Mouse (Mus musculus) intestine, embryonic 15.5 days (tissue): ENCODE results near the gene Cage1. TPM values are rescaled to one million over a fixed set of nuclear protein-coding genes. Genes with fewer than 3 reads are reported as not detected.

Experiments
- ATAC-seq: fragments of 200-750 bp; cut with Nextera tagmentation; 2 replicates; pipeline ENCODE4 v1.8.0; 2017; ENCODE audit warnings: moderate TSS enrichment, moderate library complexity
- H3K27ac ChIP-seq: fragments of 300-500 bp; sonication (generic); 2 replicates; pipeline ENCODE4 v1.5.1; 2015; ENCODE audit warnings: mild to moderate bottlenecking, inconsistent platforms
- H3K27me3 ChIP-seq: fragments of 300-500 bp; sonication (generic); replicated peaks from 2 replicates; pipeline ENCODE4 v1.6.1; 2015; ENCODE audit warnings: inconsistent platforms
- H3K36me3 ChIP-seq: fragments of 300-500 bp; sonication (generic); 2 replicates; pipeline ENCODE4 v1.6.1; 2015; ENCODE audit warnings: inconsistent platforms
- H3K4me1 ChIP-seq: fragments of 300-500 bp; sonication (generic); replicated peaks from 2 replicates; pipeline ENCODE4 v1.6.1; 2015; ENCODE audit warnings: inconsistent platforms
- H3K4me2 ChIP-seq: fragments of 300-500 bp; sonication (generic); replicated peaks from 2 replicates; pipeline ENCODE4 v1.6.1; 2015; ENCODE audit warnings: mild to moderate bottlenecking, inconsistent platforms
- H3K4me3 ChIP-seq: fragments of 300-500 bp; sonication (generic); replicated peaks from 2 replicates; pipeline ENCODE4 v1.5.1; 2015; ENCODE audit warnings: inconsistent platforms
- H3K9ac ChIP-seq: fragments of 300-500 bp; sonication (generic); 2 replicates; pipeline ENCODE4 v1.6.1; 2015; ENCODE audit warnings: inconsistent platforms
- H3K9me3 ChIP-seq: fragments of 300-500 bp; sonication (generic); 2 replicates; pipeline ENCODE4 v1.6.1; 2016; ENCODE audit warnings: inconsistent platforms
- WGBS: fragments of 180-500 bp; shearing (Covaris S2); methylation state at CpG from one replicate; pipeline ENCODE4 v1.1.7; 2015; 5-methylcytosine and 5-hydroxymethylcytosine counted together
- polyA plus RNA-seq: library from polyadenylated mRNA; unstranded; fragments of >200 nt; fragmentation: Nextera tagmentation; extraction: Ambion mirVana; gene quantifications from 2 replicates; pipeline ENCODE4 v1.2.1, GENCODE M21; 2015

Gene Cage1
- polyA plus RNA-seq, 1 experiment from 2014 or later: 0.89 TPM

DNA sequence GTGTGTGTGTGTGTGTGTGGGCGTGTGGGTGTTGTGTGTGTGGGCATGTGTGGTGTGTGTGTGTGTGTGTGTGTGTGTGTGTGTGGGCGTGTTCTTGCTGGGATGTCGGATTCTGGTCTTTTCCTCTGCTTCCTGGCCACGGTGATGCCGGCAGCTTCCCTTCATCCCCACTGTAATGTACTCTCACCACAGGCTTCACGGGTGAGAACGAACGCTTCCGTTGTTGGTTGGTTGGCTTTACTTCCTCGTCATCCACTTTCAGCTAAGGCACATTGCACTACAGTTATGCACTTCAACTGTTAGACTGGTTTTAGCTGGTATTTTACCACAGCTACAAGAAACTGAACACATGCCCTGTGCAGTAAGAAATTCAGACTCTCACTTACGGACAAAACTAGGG lies 25.8 kb upstream of the Cage1 start:
- Histone ChIP-seq H3K9ac (no peak overlapping the region), H3K4me1 (no peaks in the 10 kb centered on the region), H3K4me3 (no peak overlapping the region), H3K27me3 (no peaks in the 10 kb centered on the region), H3K4me2 (no peak overlapping the region), H3K9me3 (no peaks in the 10 kb centered on the region), H3K27ac (no peak overlapping the region), H3K36me3 (peaks cover 8% of the 10 kb centered on the region)
- no peak for ATAC-seq
- WGBS: 91% methylated on average over 11 of the region's 11 CpGs

GRCm38 (mm10) chr13:38049888-38050287 lies 13.0 kb upstream of the Cage1 start:
- no peaks in the 10 kb centered on the region for H3K4me1 ChIP-seq
- 82% methylated on average over 3 of the region's 3 CpGs for WGBS
- H3K36me3 ChIP-seq: peaks cover 47% of the 10 kb centered on the region
- no peak for ATAC-seq
- no peaks in the 10 kb centered on the region for H3K9me3 ChIP-seq
- H3K4me3 ChIP-seq: no peak overlapping the region
- H3K4me2 ChIP-seq: no peak overlapping the region
- no peaks in the 10 kb centered on the region for H3K27me3 ChIP-seq
- no peak overlapping the region for H3K9ac ChIP-seq
- no peak overlapping the region for H3K27ac ChIP-seq

- 33% methylated on average over 12 of the region's 12 CpGs for WGBS
- peak overlapping the region; percentile 78 for H3K4me3 ChIP-seq
- H3K9ac ChIP-seq: peak overlapping the region; percentile 84
- H3K27me3 ChIP-seq: no peaks in the 10 kb centered on the region
- peak overlapping the region; percentile 69 for H3K4me2 ChIP-seq
- H3K9me3 ChIP-seq: no peaks in the 10 kb centered on the region
- H3K36me3 ChIP-seq: peaks cover 13% of the 10 kb centered on the region
- H3K4me1 ChIP-seq: no peaks in the 10 kb centered on the region
- H3K27ac ChIP-seq: no peak overlapping the region
- no peak for ATAC-seq
These were observed 942 bp upstream of the Cage1 start for GRCm38 (mm10) chr13:38037811-38038210.

DNA sequence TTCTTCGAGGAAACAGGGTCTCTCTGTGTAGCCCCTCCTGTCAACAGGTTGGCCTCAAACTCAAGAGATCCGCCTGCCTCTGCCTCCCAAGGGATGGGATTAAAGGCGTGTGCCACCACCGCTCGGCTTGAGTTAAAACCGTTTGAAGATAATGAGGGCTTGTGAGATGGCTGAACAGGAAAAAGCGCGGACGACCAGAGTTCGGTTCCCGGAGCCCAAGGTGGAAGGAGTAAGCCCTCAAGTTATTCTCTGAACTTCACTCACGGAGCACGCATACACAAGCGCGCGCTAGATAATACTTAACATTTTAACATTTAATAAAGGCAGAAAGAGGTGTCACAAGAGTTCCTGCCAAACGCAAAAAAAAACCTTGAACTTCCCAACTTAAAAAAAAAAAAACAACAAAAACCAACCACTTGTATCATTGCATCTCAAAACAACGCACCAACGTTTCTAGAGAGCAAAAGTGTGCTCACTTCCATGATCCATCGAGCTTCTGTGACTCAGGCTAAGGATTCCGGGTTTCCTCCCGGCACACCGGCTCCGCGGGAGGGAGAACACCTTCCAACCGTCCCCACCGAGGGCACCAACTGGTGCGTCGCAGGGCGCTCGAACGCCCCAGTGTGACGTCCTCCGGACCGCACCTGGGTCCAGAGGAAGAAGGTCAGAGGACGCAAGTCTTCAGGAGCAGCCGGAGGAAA lies 376 bp downstream of the Cage1 start, which contains the start of gene Riok1:
TSS of gene Riok1 (plus strand) at position 653 of the 701 bp plus-strand sequence.
- WGBS: 10% methylated on average over 37 of the region's 37 CpGs
- peak within 1 kb of the TSS; percentile 84 for H3K9ac ChIP-seq

GRCm38 (mm10) chr13:38028407-38028806 lies 8.5 kb downstream of the Cage1 start:
- no peaks in the 10 kb centered on the region for H3K27me3 ChIP-seq
- H3K4me3 ChIP-seq: no peak overlapping the region
- no peaks in the 10 kb centered on the region for H3K36me3 ChIP-seq
- 77% methylated on average over 4 of the region's 4 CpGs for WGBS
- H3K27ac ChIP-seq: no peak overlapping the region
- no peaks in the 10 kb centered on the region for H3K9me3 ChIP-seq
- no peak for ATAC-seq
- H3K4me2 ChIP-seq: no peak overlapping the region
- no peak overlapping the region for H3K9ac ChIP-seq
- H3K4me1 ChIP-seq: no peaks in the 10 kb centered on the region

More for the DNA sequence above, 376 bp downstream of the Cage1 start, which contains the start of gene Riok1:
- Histone ChIP-seq H3K4me2 (peak within 1 kb of the TSS; percentile 69), H3K4me3 (peak within 1 kb of the TSS; percentile 78), H3K9me3 (no peaks in the 10 kb centered on the region), H3K27ac (peak within 1 kb of the TSS; percentile 71), H3K27me3 (no peaks in the 10 kb centered on the region), H3K36me3 (peaks cover 9% of the 10 kb centered on the region; the same call in 1 of the 2 replicates), H3K4me1 (no peaks in the 10 kb centered on the region)
- ATAC-seq: peak; percentile 84

- Histone ChIP-seq H3K9ac (no peak overlapping the region), H3K36me3 (no peaks in the 10 kb centered on the region), H3K27ac (no peak overlapping the region), H3K27me3 (no peaks in the 10 kb centered on the region), H3K9me3 (no peaks in the 10 kb centered on the region), H3K4me3 (no peak overlapping the region), H3K4me1 (no peaks in the 10 kb centered on the region), H3K4me2 (no peak overlapping the region)
- WGBS: 66% methylated on average over 6 of the region's 6 CpGs
- no peak for ATAC-seq
These were observed 9.1 kb downstream of the Cage1 start for GRCm38 (mm10) chr13:38027618-38028248.

DNA sequence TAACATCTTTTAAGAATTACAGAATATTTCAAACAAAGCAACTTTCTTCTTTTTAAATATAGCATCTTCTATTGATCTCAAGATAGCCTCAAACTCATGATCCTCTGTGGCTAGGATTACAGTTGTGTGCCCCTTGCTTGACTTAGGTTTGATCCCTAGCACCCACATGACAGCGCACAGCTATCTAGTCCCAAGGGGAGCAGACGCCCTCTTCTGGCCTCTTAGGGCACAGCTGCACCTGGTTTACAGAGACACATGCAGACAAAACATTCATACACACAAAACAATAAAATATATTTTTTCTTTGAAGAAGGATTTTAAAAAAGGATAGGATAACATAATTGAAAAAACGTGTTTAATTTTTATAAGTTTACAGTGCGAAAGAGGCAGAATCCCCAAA lies 11.0 kb downstream of the Cage1 start:
- 46% methylated on average over 4 of the region's 4 CpGs for WGBS
- ATAC-seq: no peak
- H3K36me3 ChIP-seq: no peaks in the 10 kb centered on the region

GRCm38 (mm10) chr13:38018791-38019190 lies 18.1 kb downstream of the Cage1 start:
- Histone ChIP-seq H3K4me1 (no peaks in the 10 kb centered on the region), H3K9ac (no peak overlapping the region), H3K27ac (no peak overlapping the region), H3K9me3 (no peaks in the 10 kb centered on the region), H3K4me3 (no peak overlapping the region), H3K36me3 (no peaks in the 10 kb centered on the region), H3K27me3 (no peaks in the 10 kb centered on the region), H3K4me2 (no peak overlapping the region)
- ATAC-seq: no peak
- 69% methylated on average over 3 of the region's 3 CpGs for WGBS

More for the DNA sequence above, 11.0 kb downstream of the Cage1 start:
- no peak overlapping the region for H3K4me2 ChIP-seq
- no peaks in the 10 kb centered on the region for H3K27me3 ChIP-seq
- H3K9ac ChIP-seq: no peak overlapping the region
- H3K4me3 ChIP-seq: no peak overlapping the region
- no peaks in the 10 kb centered on the region for H3K4me1 ChIP-seq
- H3K27ac ChIP-seq: no peak overlapping the region
- H3K9me3 ChIP-seq: no peaks in the 10 kb centered on the region

GRCm38 (mm10) chr13:38015591-38015990 lies 21.3 kb downstream of the Cage1 start:
- Histone ChIP-seq H3K9ac (no peak overlapping the region), H3K27me3 (no peaks in the 10 kb centered on the region), H3K4me2 (no peak overlapping the region), H3K36me3 (no peaks in the 10 kb centered on the region), H3K4me3 (no peak overlapping the region), H3K4me1 (no peaks in the 10 kb centered on the region), H3K9me3 (no peaks in the 10 kb centered on the region), H3K27ac (no peak overlapping the region)
- ATAC-seq: no peak
- 90% methylated on average over 4 of the region's 4 CpGs for WGBS

DNA sequence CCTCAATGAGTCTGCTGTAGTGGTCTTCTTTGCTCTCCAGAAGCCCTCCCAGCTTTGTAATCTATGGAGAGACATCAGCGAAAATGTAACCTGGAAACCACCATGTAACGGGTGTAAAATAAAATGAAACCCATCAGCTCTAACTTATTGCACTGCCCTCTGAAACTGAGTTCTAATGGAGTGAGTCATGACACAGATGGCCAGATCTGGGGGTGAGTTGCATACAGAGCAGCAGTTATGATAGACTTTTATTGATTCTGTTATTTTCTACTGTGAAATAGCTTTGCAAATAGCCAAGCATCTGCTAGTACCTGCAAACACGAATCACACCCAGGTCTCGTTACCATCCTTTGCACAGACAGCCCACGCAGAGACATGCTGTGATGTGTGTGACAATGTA lies 24.4 kb downstream of the Cage1 start:
- Histone ChIP-seq H3K4me2 (no peak overlapping the region), H3K36me3 (no peaks in the 10 kb centered on the region), H3K27me3 (no peaks in the 10 kb centered on the region), H3K9me3 (no peaks in the 10 kb centered on the region), H3K27ac (no peak overlapping the region), H3K9ac (no peak overlapping the region), H3K4me1 (no peaks in the 10 kb centered on the region), H3K4me3 (no peak overlapping the region)
- WGBS: 81% methylated on average over 5 of the region's 5 CpGs
- ATAC-seq: no peak

DNA sequence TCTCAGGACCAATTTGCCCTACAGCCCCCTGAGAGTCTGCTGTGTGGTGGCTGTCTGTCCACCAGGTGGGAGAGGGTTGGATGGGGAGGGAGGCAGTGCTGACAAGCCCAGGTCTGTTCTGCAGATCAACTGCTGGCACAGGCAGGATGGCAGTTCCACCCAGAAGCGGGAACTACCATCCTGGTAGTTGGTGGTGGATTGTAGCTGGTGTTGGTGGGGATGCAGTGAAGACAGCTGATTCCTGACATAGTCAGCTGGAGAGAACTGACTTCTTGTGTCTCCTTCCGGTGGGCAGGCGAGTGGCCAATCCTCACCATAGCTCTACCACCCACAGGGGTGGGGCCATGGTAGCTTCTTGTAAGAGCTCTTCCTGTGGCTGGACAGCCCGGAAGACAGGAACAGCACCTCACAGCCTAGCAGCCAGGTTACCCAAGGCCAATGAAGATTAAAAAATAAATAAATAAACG lies 26.4 kb downstream of the Cage1 start:
- no peak for ATAC-seq
- Histone ChIP-seq H3K36me3 (no peaks in the 10 kb centered on the region), H3K9me3 (no peaks in the 10 kb centered on the region), H3K27me3 (no peaks in the 10 kb centered on the region), H3K4me1 (no peaks in the 10 kb centered on the region), H3K9ac (no peak overlapping the region), H3K4me2 (no peak overlapping the region), H3K27ac (no peak overlapping the region), H3K4me3 (no peak overlapping the region)
- WGBS: 79% methylated on average over 5 of the region's 5 CpGs

- H3K9ac ChIP-seq: no peak overlapping the region
- no peak overlapping the region for H3K4me3 ChIP-seq
- no peaks in the 10 kb centered on the region for H3K4me1 ChIP-seq
- 81% methylated on average over 5 of the region's 5 CpGs for WGBS
- no peaks in the 10 kb centered on the region for H3K36me3 ChIP-seq
- no peaks in the 10 kb centered on the region for H3K27me3 ChIP-seq
- no peaks in the 10 kb centered on the region for H3K9me3 ChIP-seq
- no peak overlapping the region for H3K27ac ChIP-seq
- no peak for ATAC-seq
- no peak overlapping the region for H3K4me2 ChIP-seq
These were observed 27.0 kb downstream of the Cage1 start for GRCm38 (mm10) chr13:38009721-38010408.
